Mouse (Mus musculus): ENCODE measurements around the gene 4933409G03Rik.

- no peak for TF ChIP-seq POLR2A (IDR thresholded peaks at IDR 0.05; ENCODE audit: borderline replicate concordance, low read depth, low read length)
- TF ChIP-seq CTCF (IDR thresholded peaks at IDR 0.05; ENCODE audit: low read depth, low read length) = no peak
Measured at GRCm38 (mm10) chr2:68582113-68582512, at the start of gene 4933409G03Rik.
